Mouse (Mus musculus): ENCODE measurements around the gene Siae.

The Siae gene

GRCm38 (mm10) chr9:37540701-37541575 lies 14.6 kb upstream of the Siae start:
- DNase-seq (ENCODE audit: low spot score in 2 of 2) = no peak

DNA sequence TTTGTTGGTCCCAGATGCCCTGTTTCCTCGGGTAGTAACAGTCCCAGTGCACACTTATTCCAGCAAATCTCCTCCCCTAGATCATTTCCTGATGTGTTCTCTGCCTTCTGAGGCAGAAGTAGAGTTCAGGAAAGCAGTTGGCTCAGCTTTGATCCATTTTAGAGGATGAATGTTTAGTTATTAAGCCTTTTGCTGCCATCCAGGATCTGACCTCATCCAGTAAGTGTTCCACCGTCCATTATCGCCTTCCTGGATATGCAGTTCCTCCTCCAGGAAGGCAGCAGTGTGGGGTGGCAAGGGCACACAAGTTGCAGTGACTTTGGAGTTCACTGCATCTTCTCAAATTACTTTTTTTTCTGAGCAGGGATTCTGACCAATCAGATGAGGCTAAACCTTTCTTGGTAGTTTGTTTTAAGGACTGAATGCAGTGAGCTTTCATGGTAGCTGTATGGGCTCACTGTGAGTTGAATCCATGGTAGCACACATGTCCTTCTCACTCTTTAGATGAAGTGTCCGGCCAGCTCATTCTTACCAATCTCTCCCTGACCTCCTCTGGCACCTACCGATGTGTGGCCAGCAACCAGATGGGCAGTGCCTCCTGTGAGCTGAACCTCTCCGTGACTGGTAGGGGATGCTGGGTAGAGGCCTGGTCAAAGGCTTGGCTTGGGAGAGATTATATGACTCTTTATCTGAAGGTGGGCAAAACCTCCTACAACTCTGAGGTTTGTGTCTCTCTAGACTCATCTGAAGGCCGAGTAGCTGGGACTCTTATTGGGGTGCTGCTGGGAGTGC lies 13.5 kb upstream of the Siae start:
- no peak for DNase-seq (ENCODE audit: low spot score in 2 of 2)

DNA sequence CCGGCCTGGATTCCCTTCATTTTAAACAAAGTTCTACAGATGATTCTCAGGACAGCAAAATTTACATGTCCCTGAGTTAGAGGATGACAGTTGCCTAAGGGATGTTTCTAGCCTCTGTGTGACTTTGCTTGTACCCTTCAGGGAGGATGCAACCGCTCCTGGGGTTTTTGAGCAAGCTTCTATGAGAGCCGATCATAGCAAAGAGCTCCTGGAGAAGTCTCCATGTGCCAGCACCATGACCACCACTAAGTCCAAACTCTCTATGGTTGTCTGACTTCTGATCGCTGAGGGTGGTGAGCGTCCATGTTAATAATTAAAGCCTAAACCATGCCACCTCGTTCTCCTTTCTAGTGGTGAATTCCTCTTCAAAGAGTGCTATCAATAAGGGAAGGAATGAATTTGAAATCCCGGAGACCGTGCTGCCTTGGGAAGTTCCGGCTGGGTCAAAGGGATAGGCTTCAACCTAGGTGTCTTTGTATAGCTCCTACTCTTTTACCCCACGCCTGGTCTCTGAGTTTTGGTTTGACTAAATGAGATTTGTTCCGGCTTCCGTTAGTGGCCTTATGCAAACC lies 11.5 kb upstream of the Siae start:
- no peak for DNase-seq (ENCODE audit: low spot score in 2 of 2)

- peak; percentile 67 to 70 for DNase-seq (ENCODE audit: low spot score in 2 of 2)
These were observed 10.9 kb upstream of the Siae start for GRCm38 (mm10) chr9:37544447-37545165.

GRCm38 (mm10) chr9:37545166-37545610 lies 10.3 kb upstream of the Siae start:
- DNase-seq (ENCODE audit: low spot score in 2 of 2) = no peak

- DNase-seq (ENCODE audit: low spot score in 2 of 2) = peak; percentile 35 to 41
These were observed 9.5 kb upstream of the Siae start for GRCm38 (mm10) chr9:37545847-37546452.

GRCm38 (mm10) chr9:37546889-37547288 lies 8.6 kb upstream of the Siae start:
- DNase-seq (ENCODE audit: low spot score in 2 of 2) = no peak

- no peak for DNase-seq (ENCODE audit: low spot score in 2 of 2)
These were observed 5.1 kb upstream of the Siae start for GRCm38 (mm10) chr9:37550435-37550834.

- DNase-seq (ENCODE audit: low spot score in 2 of 2) = no peak
These were observed 3.6 kb upstream of the Siae start for GRCm38 (mm10) chr9:37551751-37552531.

DNA sequence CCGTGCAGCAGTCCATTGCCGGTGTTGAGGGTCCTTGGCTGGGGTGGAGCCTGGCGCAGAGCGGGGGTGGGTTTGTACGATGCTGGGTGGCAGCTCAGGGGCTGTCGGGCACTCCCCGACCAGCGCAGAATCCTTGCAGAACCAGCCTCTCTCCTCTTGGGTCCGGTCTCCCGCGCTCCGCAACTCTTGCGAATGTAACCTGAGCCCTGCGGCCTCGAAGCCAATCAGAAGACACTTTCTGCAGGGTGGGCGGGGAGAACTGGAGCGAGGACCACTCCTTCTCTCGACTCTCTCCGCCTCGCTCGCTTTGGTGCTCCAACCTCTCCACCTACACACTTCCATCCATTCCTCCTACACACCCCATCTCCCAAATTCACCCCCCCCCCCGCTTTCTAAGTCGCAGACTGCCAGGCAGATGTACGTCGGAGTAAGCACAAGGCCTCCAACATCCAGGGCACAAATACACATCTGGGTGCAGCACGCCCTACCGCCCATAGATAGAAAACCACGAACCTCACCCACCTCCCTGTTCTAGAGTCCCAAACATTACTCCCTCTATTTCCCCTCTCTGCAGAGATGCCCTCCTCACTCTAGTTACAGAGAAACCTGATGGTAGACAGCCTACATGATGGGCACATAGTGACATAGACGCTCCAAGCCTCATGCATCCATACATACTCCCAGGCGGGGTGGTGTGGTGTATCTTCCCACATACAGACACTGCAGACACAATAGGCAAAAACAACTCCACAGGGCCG lies 2.8 kb upstream of the Siae start, which contains the start of gene Nrgn:
Gene Nrgn, minus strand, starts transcription at position 369 of the 758 bp plus-strand sequence.
- peak; percentile 74 to 76 for DNase-seq (ENCODE audit: low spot score in 2 of 2)

GRCm38 (mm10) chr9:37554279-37554678 lies 1.2 kb upstream of the Siae start:
- DNase-seq (ENCODE audit: low spot score in 2 of 2) = no peak

DNA sequence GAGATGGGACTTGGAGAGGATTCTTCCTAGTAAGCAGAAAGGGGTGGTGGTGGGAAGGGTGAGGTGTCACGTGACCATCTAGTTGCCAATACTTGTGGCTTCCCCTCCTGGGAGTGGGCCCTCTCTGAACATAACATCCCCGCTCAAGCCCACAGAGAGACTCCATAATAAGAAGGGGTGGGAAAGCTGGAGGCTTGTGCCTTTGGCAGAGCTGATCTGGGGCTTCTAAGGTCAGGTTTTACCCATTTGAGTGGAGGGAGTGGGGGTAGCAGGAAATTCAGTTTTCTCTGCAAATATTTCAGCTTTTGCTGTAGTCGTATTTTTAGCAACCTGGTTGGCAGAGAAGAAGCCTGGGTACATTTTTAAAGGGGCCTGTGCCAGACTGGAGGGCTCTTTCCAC lies 868 bp downstream of the Siae start:
- DNase-seq (ENCODE audit: low spot score in 2 of 2) = no peak

DNA sequence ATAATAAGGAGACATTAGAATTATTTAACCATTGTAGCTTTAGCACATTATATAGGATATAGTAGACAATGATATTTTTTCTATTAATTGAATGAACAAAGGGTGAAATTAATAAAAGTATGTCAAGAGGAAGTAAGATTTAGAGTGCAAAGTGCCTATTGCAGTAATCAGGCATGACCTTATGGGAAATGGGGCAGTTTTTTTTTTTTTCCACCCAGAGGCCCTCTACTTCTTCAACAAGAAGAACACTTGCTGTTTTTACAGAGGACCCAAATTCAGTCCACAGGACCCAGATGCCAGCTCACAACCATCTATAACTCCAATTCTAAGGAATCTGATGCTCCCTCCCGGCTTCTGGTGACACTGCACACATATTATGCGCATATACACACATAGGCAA lies 5.1 kb downstream of the Siae start:
- no peak for DNase-seq (ENCODE audit: low spot score in 2 of 2)

DNA sequence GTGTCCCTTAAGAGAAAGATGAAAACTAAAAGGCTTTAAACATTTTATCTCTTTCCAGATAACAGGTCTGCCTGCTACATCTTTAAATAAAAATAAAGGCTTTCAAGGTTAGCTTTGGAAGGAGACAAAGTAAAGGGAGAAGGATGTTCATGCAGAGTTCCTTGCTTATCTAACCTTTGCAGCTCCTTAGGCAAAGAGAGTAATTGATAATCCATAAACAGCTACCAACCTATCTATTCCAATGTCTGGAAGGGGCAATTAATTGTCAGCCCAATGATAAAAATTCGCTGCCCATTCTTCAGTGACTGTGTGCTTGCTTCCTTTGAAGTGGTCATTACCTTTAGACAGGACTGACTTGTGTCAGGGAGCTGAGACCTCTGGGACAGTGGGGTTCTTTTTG lies 8.3 kb downstream of the Siae start:
- DNase-seq (ENCODE audit: low spot score in 2 of 2) = no peak

DNA sequence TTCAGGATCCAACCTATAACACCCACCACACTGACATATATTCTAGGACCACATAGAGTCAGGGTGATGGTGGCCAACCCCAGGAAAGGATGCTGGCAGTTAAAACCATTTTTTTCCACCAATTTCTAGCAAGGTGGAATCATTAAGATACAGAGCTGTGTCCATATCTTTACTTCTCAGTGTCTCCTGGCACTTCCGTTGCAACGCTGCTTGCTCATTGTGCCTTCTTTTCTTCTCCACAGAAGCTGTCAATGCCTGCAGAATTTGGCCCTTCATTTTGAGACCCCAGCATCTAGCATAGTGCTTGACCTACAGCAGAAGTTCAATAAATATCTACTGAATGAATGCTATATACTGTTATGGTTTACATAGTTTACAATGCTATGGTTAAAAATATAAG lies 11.5 kb downstream of the Siae start:
- DNase-seq (ENCODE audit: low spot score in 2 of 2) = no peak

DNA sequence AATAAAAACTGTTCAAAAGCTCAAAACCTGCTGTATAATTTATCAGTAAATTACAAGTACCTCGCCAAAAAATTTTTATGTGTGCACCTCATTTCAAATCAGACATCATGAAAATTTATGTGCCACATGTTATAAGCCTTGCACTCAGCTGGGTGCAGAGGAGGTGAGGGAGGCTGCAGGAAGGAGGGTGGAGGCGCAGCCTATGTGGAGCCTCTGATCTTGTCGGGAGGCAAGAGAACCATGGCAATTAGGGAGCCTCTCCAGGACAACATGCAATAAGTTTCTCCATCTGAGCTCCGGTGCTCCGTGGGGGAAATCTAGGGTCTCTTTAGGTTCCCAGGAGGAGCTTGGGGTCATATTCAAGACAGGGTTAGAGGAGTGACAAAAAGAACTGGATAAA lies 12.0 kb downstream of the Siae start:
- DNase-seq (ENCODE audit: low spot score in 2 of 2) = no peak

DNA sequence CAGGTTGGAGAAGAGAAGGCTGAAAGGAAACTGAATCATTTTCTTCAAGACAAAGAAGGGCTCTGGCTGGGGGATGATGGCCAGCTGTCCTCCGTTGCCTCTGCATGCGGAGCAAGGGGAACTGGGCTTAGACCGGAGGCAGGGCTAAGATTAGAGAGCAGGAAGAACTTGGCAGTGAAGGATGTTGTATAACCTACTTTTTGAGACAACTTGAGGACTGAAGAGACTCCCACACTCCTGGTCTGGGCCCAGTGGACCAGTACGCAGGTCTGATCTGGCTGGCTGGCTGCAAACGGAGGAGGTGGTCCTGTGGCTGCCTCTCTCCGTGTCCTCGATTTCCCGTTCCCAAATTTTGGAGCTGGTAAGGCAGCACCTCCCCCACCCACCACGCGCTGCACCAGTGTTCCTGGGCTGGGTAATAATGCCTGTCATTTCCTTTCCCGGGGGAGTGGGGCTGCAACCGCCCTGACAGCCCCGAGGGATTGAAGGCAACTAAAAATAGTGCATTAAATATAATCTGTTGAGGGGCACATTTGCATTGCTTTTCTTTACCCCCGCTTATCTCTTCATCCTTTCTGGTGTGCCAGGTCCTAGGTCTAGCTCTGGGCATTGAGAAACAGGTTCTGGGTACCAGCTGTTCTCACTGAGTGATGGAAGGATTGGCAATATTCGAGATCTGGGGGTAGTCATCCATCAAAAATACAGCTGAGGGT lies 12.6 kb downstream of the Siae start:
- peak; percentile 38 to 57 for DNase-seq (ENCODE audit: low spot score in 2 of 2)

DNA sequence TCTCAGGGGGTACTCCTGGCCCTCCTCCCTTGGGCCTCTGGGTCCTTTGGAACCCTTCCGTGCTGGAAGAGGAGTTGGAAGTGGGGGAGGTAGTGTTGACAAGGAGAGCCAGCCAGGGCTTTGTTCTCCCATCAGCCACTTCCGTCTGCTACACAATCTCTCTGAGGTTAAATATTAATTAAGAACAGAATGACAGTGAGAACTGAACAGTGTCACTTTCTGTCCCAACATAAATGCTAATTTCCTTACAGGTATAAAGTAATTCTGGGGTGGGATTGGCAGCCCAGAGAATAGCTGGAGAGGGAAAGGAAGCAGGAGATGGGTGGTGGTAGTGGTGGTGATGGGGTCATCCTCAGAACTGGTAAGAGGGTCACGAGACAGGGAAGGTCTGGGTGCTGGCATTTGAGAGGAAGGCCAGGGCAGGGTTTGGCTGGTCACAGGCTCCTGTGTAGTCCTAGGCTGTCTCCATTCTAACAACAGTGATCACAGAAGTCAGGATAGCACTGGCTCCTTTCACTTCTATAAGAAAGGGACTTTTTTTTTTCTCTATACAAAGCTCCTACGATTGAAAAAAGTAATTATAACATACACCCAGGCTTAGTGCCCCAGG lies 13.2 kb downstream of the Siae start:
- DNase-seq (ENCODE audit: low spot score in 2 of 2) = peak in 1 of 2 experiments; percentile 16

Measured in heart, adult 9 months (tissue).